Mouse (Mus musculus) heart, embryonic 14.5 days (tissue): ENCODE measurements around the gene Notch3. TPM values are rescaled to one million over a fixed set of nuclear protein-coding genes. Genes with fewer than 3 reads are reported as not detected.

Experiments used
- ATAC-seq: fragments of 200-750 bp; cut with Nextera tagmentation; 2 replicates; pipeline ENCODE4 v1.8.0; 2017; ENCODE audit warnings: low read depth, moderate TSS enrichment; ENCODE audit not compliant: insufficient number of reproducible peaks, insufficient read depth, low FRiP score
- H3K27ac ChIP-seq, 2 experiments: fragments of 200-500 bp in 1 of 2; fragments of 300-500 bp in 1 of 2; sonication (generic) in 1 of 2; replicated peaks in 1 of 2; 2 replicates each; pipeline ENCODE4 v1.5.1; 2012 to 2014; ENCODE audit warnings: low read depth in 2 of 2, low read length in 2 of 2, control low read depth in 1 of 2, mild to moderate bottlenecking in 1 of 2, mixed read lengths in 1 of 2; ENCODE audit not compliant: control insufficient read depth in 1 of 2, insufficient read depth in 1 of 2
- H3K27me3 ChIP-seq: fragments of 300-500 bp; sonication (generic); 2 replicates; pipeline ENCODE4 v1.6.1; 2014; ENCODE audit warnings: mild to moderate bottlenecking, low read length, control low read depth; ENCODE audit not compliant: control insufficient read depth, insufficient read depth
- H3K36me3 ChIP-seq: fragments of 300-500 bp; sonication (generic); 2 replicates; pipeline ENCODE4 v1.6.1; 2014; ENCODE audit warnings: mild to moderate bottlenecking, control low read depth, low read length, mixed read lengths; ENCODE audit not compliant: control insufficient read depth, insufficient read depth
- H3K4me1 ChIP-seq, 2 experiments: fragments of 200-500 bp in 1 of 2; fragments of 300-500 bp in 1 of 2; sonication (generic) in 1 of 2; 2 replicates each; pipeline ENCODE4 v1.6.1; 2012 to 2014; ENCODE audit warnings: low read length in 2 of 2, control low read depth in 1 of 2, mixed read lengths in 1 of 2; ENCODE audit not compliant: control insufficient read depth in 2 of 2, insufficient read depth in 2 of 2
- H3K4me2 ChIP-seq: fragments of 300-500 bp; sonication (generic); 2 replicates; pipeline ENCODE4 v1.6.1; 2014; ENCODE audit warnings: mild to moderate bottlenecking, low read length
- H3K4me3 ChIP-seq, 2 experiments: fragments of 200-500 bp in 1 of 2; fragments of 300-500 bp in 1 of 2; sonication (generic) in 1 of 2; 2 replicates each; pipeline ENCODE4 v1.5.1; 2012 to 2014; ENCODE audit warnings: low read length in 2 of 2, mild to moderate bottlenecking in 2 of 2, control low read depth in 1 of 2, low read depth in 1 of 2, moderate library complexity in 1 of 2; ENCODE audit not compliant: control insufficient read depth in 1 of 2, insufficient read depth in 1 of 2
- H3K9ac ChIP-seq: fragments of 300-500 bp; sonication (generic); 2 replicates; pipeline ENCODE4 v1.6.1; 2014; ENCODE audit warnings: mild to moderate bottlenecking, low read length
- H3K9me3 ChIP-seq: fragments of 300-500 bp; sonication (generic); 2 replicates; pipeline ENCODE4 v1.6.1; 2016; ENCODE audit warnings: low read length, control low read depth; ENCODE audit not compliant: control insufficient read depth
- WGBS: fragments of 180-500 bp; shearing (Covaris S2); extraction: QIAGEN DNeasy Blood & Tissue Kit; methylation state at CpG from one replicate; pipeline ENCODE4 v1.1.7; 2014; 5-methylcytosine and 5-hydroxymethylcytosine counted together
- polyA plus RNA-seq: library from polyadenylated mRNA; unstranded; fragments of >200 nt; fragmentation: Nextera tagmentation; extraction: Ambion mirVana; gene quantifications from 2 replicates; pipeline ENCODE4 v1.2.1, GENCODE M21; 2014

The Notch3 gene
- polyA plus RNA-seq, 1 experiment from 2014 or later: 6.6 TPM

- Histone ChIP-seq H3K4me3 (no peak overlapping the region), H3K4me1 (peaks cover 15 to 20% of the 10 kb centered on the region in 2 experiments), H3K27me3 (no peaks in the 10 kb centered on the region), H3K36me3 (no peaks in the 10 kb centered on the region), H3K27ac (no peak overlapping the region), H3K4me2 (no peak overlapping the region), H3K9ac (no peak overlapping the region), H3K9me3 (no peaks in the 10 kb centered on the region)
- no peak for ATAC-seq
- WGBS: 33% methylated on average over 8 of the region's 8 CpGs
Measured at GRCm38 (mm10) chr17:32183017-32183416, 16.4 kb upstream of the Notch3 start.

DNA sequence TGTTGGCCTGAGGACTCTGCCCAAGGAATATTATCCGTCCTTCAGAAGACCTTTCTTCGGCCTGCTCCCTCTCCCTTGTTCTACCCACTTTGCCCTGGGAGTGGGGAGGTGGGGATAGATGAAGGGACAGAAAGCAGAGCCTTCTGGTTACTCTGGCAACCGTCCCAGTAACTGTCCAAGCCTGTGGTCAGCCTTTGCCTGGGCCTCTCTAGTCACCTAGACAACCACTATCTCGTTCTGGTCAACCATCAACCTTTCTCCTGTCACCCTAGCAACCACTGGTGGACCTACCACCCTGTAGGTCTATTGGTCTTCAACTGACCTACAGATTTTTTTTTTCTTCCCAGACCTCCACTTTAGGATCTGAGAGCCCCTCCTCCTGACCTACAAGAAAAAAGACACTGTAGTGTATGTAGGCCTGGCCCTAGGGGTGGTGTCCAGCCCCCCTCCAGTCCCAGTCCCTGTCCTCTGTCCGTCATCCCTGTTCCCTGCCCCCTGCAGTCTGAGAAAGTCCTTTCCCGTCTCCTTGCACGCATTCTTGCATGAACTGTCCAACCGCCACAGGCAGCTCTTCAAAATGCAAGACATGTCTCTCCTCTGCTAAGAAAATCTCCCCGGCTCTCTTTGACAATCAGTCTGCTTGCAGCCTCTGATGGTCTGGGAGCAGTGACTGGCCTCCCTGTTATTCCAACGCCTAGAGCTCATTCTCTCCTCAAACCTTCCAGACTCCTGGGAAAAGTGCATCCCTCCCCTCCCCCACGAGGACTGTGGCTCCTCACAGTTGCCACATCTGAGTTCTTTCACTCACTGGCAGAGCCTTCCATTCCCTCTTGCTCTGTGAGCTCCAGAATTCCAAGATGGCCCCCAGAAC lies 13.2 kb upstream of the Notch3 start:
- Histone ChIP-seq H3K4me2 (no peak overlapping the region), H3K27ac (0 out of 4 replicates have a peak overlapping the region, but pooled peaks have one; percentile 12 to 13), H3K27me3 (no peaks in the 10 kb centered on the region), H3K9me3 (no peaks in the 10 kb centered on the region), H3K36me3 (no peaks in the 10 kb centered on the region), H3K4me3 (no peak overlapping the region), H3K9ac (no peak overlapping the region), H3K4me1 (peaks cover 15 to 20% of the 10 kb centered on the region in 2 experiments)
- 26% methylated on average over 11 of the region's 11 CpGs for WGBS
- ATAC-seq: peak; percentile 47; the same call in 1 of the 2 replicates

GRCm38 (mm10) chr17:32176919-32177318 lies 10.3 kb upstream of the Notch3 start:
- WGBS: 81% methylated on average over 4 of the region's 4 CpGs
- Histone ChIP-seq H3K27me3 (no peaks in the 10 kb centered on the region), H3K36me3 (no peaks in the 10 kb centered on the region), H3K27ac (no peak overlapping the region), H3K9me3 (no peaks in the 10 kb centered on the region), H3K4me3 (no peak overlapping the region), H3K9ac (no peak overlapping the region), H3K4me1 (peaks cover 16 to 22% of the 10 kb centered on the region in 2 experiments), H3K4me2 (no peak overlapping the region)
- no peak for ATAC-seq

DNA sequence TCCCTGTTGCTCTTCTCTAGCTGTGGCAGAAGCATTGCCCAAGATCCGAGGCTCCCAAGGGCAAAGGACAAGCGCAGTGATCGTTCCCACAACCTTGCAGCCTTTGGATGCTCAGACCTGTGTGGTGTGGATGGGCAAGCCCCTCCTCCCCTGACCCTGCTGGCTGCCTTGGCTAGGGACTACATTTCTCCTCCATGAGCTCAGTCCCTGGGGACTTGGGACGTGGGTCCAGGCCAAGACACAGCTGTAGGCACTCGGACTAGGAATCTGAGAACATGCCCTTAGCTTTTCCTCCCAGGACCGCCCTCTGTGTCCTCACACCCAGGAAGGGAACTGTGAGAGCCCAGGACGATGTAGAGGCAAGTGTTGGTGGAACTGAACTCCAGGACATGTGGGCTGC lies 6.5 kb upstream of the Notch3 start:
- Histone ChIP-seq H3K4me1 (peaks cover 3 to 10% of the 10 kb centered on the region in 2 experiments; a peak in 2 of 4 replicates), H3K4me2 (no peak overlapping the region), H3K27ac (peak overlapping the region; percentile 3 to 64; a peak in 1 of 4 replicates), H3K27me3 (no peaks in the 10 kb centered on the region), H3K36me3 (no peaks in the 10 kb centered on the region), H3K9ac (no peak overlapping the region), H3K9me3 (no peaks in the 10 kb centered on the region), H3K4me3 (no peak overlapping the region)
- WGBS: 44% methylated on average over 7 of the region's 7 CpGs
- ATAC-seq: no peak

GRCm38 (mm10) chr17:32172485-32172884 lies 5.8 kb upstream of the Notch3 start:
- WGBS: 54% methylated on average over 2 of the region's 2 CpGs
- no peak for ATAC-seq

DNA sequence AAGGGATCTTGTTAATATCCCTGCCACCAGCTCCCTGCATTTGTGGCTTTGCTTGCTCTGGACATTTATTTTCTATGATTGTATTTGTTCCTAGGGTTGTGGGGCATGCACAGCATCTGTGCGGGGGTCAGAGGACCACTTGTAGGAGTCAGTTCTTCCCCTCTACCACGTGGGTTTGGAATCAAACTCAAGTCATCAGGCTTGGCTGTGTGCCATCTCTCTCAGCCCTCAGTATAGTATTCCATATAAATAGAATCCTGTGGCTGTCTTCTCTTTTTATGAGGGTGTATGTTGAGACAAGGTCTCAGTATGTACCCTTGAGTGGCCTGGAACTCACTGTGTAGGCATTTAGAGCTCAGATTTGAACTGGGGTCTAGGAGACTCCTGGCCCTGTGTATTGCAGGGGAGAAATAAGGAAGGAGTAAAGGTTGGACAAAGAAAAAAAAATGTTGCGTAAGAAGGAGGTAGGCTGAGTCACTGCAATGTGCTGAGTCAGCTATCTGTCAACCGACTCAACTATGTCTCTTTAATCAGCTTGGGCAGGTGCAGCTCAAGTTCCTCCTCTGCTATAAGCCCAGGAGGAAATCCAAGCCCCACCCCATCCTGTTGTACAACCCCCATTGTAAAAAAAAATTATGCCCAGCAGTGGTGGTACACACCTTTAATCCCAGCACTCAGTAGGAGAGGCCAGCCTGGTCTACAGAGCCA lies 3.0 kb upstream of the Notch3 start:
- no peaks in the 10 kb centered on the region for H3K36me3 ChIP-seq
- no peak overlapping the region for H3K4me2 ChIP-seq
- H3K27ac ChIP-seq: no peak overlapping the region
- 47% methylated on average over 4 of the region's 4 CpGs for WGBS
- H3K9me3 ChIP-seq: no peaks in the 10 kb centered on the region
- H3K27me3 ChIP-seq: no peaks in the 10 kb centered on the region
- no peak overlapping the region for H3K4me3 ChIP-seq
- no peak for ATAC-seq
- no peak overlapping the region for H3K9ac ChIP-seq
- H3K4me1 ChIP-seq: peaks cover 5 to 23% of the 10 kb centered on the region in 2 experiments

More at GRCm38 (mm10) chr17:32172485-32172884, 5.8 kb upstream of the Notch3 start:
- H3K4me1 ChIP-seq: peaks cover 3 to 10% of the 10 kb centered on the region in 2 experiments; a peak in 2 of 4 replicates
- H3K27me3 ChIP-seq: no peaks in the 10 kb centered on the region
- H3K36me3 ChIP-seq: no peaks in the 10 kb centered on the region
- H3K9me3 ChIP-seq: no peaks in the 10 kb centered on the region
- no peak overlapping the region for H3K9ac ChIP-seq
- peak overlapping the region in 1 of 2 experiments; percentile 64; a peak in 1 of 4 replicates for H3K27ac ChIP-seq
- no peak overlapping the region for H3K4me2 ChIP-seq
- H3K4me3 ChIP-seq: no peak overlapping the region

- Histone ChIP-seq H3K9ac (peak overlapping the region; percentile 79), H3K9me3 (no peaks in the 10 kb centered on the region), H3K36me3 (no peaks in the 10 kb centered on the region), H3K27ac (peak overlapping the region; percentile 19 to 75; a peak in 3 of 4 replicates), H3K4me2 (peak overlapping the region; percentile 95), H3K27me3 (no peaks in the 10 kb centered on the region), H3K4me3 (peak overlapping the region; percentile 68), H3K4me1 (peaks cover 4 to 34% of the 10 kb centered on the region in 2 experiments; a peak in 3 of 4 replicates)
- peak; percentile 38; the same call in 1 of the 2 replicates for ATAC-seq
- WGBS: under 1% methylated on average over 30 of the region's 43 CpGs
Measured at GRCm38 (mm10) chr17:32165803-32166595, 653 bp downstream of the Notch3 start.
